15 mouse cellular contexts compared by ENCODE assay signal in the genomic region with DNA sequence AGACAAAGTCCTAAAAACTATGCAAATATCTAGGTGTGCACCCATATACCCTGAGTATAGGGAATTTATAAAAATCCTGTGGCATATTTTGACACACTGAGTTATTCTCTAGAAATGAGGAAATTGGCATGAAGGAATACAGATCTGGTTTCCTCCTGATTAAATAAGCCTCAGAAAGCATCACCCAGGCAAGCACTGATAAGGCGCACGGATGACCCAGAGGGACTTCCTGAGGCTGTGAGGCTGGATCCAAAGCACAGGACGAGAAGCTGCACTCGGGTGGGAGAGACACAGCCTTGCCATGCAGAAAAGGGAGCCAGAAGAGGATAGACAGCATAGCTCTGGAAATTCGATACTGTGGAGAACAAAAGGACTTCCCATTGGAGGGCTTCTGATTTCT.
"Had no signal": no experiment of that assay in that cellular context is flagged by ENCODE, and none has a peak within 500 bp of the region (broad histone marks: within the 10 kb centered on the region; RNA-seq: fewer than 3 reads in every experiment).

No protein-coding gene starts in this region.

- ATAC-seq: midbrain, embryonic 16.5 days had no signal

- H3K36me3 ChIP-seq: kidney, embryonic 15.5 days; liver, embryonic 13.5 days; midbrain, embryonic 12.5 days had no signal

- H3K9me3 ChIP-seq: kidney, embryonic 15.5 days; liver, embryonic 13.5 days had no signal

- H3K4me1 ChIP-seq: kidney, embryonic 15.5 days; midbrain, embryonic 12.5 days had no signal

- H3K9ac ChIP-seq: kidney, embryonic 15.5 days; liver, embryonic 13.5 days; midbrain, embryonic 12.5 days had no signal

- H3K27me3 ChIP-seq: kidney, embryonic 15.5 days; liver, embryonic 13.5 days; midbrain, embryonic 12.5 days had no signal

- H3K27ac ChIP-seq: kidney, embryonic 15.5 days; left cerebral cortex, adult 2 months; liver, embryonic 13.5 days; midbrain, embryonic 12.5 days had no signal

- H3K4me2 ChIP-seq: kidney, embryonic 15.5 days; liver, embryonic 13.5 days; midbrain, embryonic 12.5 days had no signal

- DNase-seq: kidney, adult 8-10 months; kidney, postnatal 10 days; kidney, postnatal 36 days; layer of hippocampus, postnatal 36 days; liver, embryonic 13.5 days; lung, adult 2 months; lung, postnatal 14 days; lung, postnatal 4 days; thymus, adult 2 months; thymus, postnatal 14 days; thymus, postnatal 4 days had no signal

- H3K4me3 ChIP-seq: kidney, embryonic 15.5 days; left cerebral cortex, adult 2 months; liver, embryonic 13.5 days; midbrain, embryonic 12.5 days had no signal
